Mouse (Mus musculus): ENCODE results near the gene Jam2. TPM values are rescaled to one million over a fixed set of nuclear protein-coding genes. Genes with fewer than 3 reads are reported as not detected.
A peak's percentile ranks its signal among the peaks of the same experiment; 100 is the strongest.

The Jam2 gene
- total RNA-seq, 2 experiments from 2014 or later: 15.3 to 16.1 TPM

DNA sequence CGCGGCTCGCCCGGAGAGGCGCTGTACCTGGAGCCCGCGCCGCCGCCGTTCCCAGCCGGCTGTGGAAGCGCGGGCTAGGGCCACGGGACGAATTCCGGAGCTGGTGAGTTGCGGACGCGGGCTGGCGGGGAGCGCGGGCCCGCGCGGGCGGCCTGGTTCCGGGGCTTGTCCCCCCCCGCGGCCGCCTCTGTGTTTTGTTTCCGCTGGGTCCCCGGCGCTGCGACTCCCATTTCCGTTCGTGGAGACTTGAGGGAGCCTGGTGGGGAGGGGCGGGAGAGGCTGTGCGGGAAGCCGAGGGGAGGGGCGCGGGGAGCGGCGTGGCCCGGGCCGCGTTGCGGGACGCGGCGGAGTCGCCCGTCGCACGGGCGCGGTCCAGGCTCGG is 61.5 kb downstream of the Jam2 start, which contains the start of gene Atp5j:
TSS of gene Atp5j (minus strand) at position 185 of the 382 bp plus-strand sequence.
- intact Hi-C loops (cut with DNase I): no loop called here
- peak; percentile 81 for DNase-seq

DNA sequence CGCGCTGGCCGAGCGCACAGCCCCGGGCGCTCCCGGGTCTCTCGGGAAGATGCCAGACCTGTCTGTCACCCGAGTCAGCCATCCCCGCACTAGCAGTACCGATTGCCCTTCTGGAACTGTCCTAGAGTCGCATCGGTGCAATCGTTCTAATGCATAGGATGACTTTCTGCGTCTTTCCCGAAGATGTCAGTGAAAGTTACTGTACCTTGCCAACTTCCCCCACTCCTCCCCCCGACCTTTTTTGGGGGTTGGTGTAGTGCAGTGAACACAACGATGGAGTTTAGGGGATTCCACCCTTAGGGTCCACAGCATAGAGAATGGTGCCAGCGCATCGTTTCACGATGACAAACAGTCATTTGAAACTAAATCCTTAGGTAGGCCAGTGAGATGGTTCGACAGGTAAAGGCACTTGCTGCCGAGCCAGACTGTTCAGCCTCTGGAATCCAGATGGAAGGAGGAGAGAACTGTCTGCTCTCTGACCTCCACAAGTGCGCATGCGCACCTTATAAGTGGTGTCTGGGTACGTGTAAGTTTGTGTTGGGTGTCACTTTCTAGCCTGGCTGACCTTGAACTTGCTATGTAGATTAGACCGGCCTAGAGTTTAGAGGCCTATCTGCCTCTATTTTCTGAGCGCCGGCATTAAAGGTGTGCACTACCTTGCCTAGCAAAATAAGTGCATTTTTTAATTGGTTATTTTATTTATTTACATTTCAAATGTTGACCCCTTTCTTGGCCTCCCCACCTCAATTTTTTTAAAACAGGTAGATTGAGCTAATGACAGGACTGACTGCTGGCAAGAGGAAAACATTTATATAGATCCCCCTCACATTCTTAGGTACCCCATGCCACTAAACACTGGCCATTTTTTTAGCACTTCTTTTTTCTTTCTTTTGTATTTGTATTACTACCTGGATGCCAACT is 62.2 kb downstream of the Jam2 start:
- DNase-seq: peak; percentile 24
- intact Hi-C loops (cut with DNase I): no loop called here

DNA sequence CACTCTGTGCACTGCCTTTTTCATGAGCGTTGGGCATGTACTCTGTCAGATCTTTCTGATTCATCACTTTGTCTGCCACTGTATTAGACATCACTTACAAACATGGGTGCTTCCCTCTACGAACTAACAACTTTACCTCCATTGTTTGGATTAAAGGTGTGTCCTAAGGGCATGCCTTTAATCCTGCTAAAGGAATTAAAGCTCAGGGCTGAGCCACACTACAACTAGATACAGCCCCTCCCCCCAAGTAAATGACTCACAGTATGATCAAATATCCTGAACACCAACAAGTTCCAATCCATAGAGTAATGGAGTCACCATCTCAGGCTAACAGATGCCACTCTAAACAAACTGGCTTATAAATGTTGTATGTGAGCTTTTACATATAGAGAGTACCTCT is 64.7 kb downstream of the Jam2 start:
- no peak for DNase-seq
- intact Hi-C loops (cut with DNase I): no loop called here

DNA sequence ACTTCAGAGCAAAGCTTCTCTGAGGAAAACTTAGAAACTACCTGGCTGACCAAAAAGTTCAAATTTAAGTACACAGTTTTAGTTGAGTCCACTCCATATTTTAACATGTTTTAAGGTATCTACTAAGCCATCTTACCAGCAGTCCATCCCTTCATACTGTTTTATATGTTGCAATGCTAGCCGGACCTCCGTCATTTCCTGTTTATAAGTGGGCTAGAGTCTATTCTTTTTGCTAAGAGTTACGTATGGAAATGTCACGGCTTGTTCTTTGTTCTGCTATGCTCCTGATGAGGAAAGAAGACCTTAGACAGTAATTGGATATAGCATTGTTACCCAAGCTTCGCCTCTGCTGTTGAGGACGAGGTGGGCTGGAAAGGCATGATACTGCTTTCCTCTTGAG is 79.6 kb downstream of the Jam2 start:
- intact Hi-C loops (cut with DNase I): no loop called here
- no peak for DNase-seq

DNA sequence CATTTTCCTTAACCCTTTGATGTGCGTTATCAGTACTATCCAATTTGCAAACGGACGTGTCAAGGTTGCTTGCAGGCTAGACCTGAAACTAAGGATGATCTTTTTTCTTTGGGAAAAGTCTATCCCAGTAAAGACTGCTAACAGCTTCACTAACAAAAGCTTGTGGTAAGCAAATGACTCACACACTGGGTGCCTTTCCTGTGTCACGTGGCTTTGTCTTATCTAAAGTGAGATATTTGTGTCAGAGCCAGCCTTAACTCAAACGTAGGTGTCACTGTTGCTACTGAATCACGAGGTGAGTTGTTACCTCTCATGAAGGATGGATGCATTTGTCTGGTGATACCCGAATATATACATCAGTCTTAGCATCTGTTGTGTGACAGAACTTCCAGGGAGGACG is 90.7 kb downstream of the Jam2 start:
- intact Hi-C loops (cut with DNase I): no loop called here
- no peak for DNase-seq

DNA sequence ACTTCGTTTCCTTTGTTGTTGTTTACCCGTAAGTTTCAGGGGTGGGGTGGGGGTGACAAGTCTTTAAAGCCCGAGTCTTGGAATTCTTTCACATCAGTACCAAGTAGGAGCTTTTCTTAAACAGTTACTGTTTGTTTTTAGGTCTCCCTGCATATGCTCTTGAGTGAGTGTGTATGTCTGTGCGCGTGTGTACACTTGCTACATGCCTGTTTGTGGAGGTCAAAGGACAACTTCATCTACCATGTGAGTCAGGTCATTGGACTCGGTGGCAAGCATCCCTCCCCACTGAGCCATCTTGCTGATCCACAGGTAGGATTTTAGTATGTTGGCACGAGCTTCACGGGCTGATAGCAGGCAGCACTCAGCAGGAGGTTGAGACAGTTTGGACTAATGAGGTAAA is 99.9 kb downstream of the Jam2 start:
- intact Hi-C loops (cut with DNase I): no loop called here

DNA sequence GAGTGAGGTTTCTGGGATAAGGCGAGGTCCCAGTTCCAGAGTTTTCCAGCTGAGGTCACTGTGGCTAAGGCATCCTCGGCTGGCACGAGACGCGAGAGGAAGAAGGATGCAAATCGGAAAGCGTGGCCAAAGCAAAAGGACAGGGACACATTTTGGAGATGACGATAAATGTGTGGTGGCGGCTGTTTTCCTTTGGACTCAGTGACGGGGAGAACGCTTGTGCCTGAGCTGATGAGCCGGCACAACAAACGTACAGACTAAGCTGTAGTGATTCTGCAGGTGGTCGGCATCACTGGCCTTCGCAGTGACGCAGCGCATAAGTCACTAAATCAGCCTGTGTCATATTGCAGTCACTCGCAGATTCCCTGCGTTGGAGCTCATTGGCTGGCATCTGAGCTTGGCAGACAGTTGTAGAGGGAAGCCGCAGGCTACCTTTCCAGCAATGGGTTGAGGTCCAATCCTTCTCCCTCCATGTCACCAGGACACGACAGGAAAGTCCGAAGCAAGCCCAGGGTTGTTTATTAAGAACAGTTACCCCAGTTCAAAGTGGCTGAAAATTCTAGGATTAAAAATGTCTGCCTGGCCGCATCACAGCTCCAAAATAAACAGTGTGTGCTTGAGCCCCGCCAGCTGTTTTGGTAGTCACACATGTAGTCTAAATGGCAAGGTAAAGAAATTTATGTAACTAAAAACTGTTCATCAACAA is 101.2 kb downstream of the Jam2 start:
- DNase-seq: no peak
- intact Hi-C loops (cut with DNase I): no loop called here

More for the DNA sequence above, 99.9 kb downstream of the Jam2 start:
- DNase-seq: no peak

Other genes with a start within 250 kb of the Jam2 start
- gene Mrpl39, start 38.4 kb upstream of the Jam2 start, total RNA-seq (2021): 10 to 100 TPM; 18.4 to 20.1 TPM
- gene Gabpa, start 60.8 kb downstream of the Jam2 start, total RNA-seq (2021): 10 to 100 TPM; 26.1 to 26.7 TPM
- 100 to 1,000 TPM; 264 to 276 TPM for gene Atp5j, start 61.5 kb downstream of the Jam2 start, total RNA-seq (2021)

All from left cerebral cortex, postnatal 4 days (tissue).